Mouse (Mus musculus): ENCODE measurements around the gene Apon. TPM values are rescaled to one million over a fixed set of nuclear protein-coding genes. Genes with fewer than 3 reads are reported as not detected.
"Not testable (repeated sequence)": the region's sequence is repeated elsewhere in the genome, so short reads cannot be mapped to it uniquely, and the experiment has no call there.

Gene Apon
- under 1 TPM in 1 of 2 experiments, not detected in 1; 0.20 TPM for total RNA-seq (2021)

DNA sequence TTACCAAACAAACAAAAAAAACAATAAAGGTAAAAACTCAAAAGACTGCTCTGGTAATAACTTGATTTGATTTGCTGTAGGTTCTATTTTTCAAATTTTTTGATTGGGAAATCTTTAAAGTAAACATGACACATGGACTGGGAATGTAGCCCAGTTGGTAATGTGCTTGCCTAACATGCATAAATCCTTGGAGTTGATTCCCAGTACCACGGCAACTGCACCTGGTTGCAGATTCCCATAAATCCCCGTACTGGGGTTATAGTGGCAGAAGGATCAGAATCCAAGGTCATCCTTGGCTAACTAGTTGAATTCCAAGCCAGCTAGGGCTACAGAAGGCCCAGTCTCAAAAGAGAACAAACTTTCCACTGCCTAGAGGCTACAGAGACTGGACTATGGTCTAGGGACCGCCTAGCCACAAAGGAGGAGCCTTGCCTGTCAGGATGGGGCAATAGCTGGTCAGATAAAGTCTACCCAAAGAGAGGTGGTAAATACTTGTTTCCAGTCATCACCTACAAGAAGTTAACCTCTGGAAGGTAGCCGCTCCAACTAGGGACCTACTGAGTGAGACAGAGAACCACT is at the start of gene Apon:
TSS of gene Apon (plus strand) at position 420 of the 579 bp plus-strand sequence.
- DNase-seq, result no peak

DNA sequence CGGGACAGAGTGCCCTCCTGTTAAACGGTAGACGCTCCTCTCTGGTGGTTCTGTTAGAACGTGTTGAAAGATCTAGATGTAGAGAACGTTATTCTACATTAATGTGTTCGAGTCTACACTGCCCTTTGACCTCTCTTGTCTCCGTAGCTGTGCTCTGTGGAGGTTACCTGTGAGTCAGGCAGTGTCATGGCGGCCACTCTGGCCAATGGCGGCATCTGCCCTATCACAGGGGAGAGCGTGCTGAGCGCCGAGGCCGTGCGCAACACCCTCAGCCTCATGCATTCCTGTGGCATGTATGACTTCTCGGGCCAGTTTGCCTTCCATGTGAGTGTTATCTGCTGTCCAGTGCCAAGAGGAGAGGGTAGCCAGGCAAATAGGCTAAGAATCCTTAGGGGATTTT is 49.0 kb upstream of the Apon start:
- DNase-seq, result no peak
- intact Hi-C loops (cut with DNase I), result no loop called here

More for the DNA sequence above, at the start of gene Apon:
- intact Hi-C loops (cut with DNase I), result no loop called here

DNA sequence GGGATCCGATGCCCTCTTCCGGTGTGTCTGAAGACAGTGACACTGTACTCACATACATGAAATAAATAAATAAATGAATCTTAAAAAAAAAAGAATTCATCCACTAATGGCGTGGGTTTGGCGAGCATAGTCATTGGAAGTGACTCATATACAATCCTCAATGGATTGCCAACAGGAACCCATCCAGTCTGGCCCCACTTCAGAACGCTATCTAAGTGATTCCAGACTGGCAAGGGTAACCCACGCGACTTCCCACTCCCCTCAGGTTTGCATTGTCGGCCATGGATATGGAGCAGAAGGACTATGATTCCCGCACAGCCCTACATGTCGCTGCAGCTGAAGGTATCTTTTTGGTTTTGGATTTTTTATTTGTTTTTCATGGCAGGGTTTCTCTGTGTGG is 45.6 kb upstream of the Apon start:
- no peak for DNase-seq
- intact Hi-C loops (cut with DNase I), result no loop called here

DNA sequence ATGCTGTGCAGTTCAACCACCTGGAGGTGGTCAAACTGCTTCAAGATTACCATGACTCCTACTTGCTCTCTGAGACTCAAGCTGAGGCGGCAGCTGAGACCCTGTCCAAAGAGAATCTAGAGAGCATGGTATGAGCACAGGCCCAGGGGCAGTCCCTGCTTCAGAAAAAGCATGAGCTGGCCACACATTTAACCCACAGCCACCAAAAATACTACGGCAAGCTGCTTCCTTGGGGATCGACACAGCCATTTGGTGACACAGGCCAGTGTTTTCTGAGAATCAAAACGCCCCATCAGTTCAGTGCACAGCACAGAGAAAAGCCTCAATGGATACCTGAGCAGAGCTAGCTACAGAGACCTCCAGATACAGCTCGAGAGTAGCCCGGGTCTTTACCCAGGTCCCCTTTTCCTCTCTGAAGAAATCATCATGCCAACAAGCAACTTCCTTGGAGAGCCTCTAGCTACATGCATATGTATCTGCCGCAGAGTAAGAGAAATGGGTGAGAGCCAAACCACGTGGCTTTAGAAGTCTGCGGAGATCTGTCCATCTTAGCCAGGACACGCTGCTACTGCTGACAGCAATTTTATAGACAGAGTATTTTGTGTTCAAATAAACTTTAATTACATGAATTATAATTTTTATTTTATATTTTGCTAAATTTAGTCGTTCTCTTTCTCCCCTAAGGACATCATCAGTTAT is 44.4 kb upstream of the Apon start:
- no peak for DNase-seq
- intact Hi-C loops (cut with DNase I), result no loop called here

DNA sequence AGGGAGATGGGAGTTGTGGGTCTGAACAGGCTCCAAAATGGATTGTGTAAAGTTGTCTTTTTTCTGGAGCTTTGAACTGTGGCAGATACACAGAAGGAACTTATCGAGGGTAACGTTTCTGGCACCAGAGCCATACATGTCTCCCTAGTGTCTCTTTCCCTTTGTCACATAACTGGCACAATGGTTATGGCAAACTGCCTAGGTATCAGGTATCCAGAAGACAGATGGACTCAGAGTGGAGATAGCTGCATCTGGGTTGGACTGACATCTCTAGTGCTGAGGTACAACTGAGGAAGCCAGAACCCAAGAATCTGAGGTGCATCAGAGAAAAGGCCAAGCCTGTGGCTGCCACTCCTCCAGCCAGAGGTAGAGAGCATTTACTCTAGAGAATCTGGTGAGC is 43.8 kb upstream of the Apon start:
- no peak for DNase-seq
- intact Hi-C loops (cut with DNase I), result no loop called here

DNA sequence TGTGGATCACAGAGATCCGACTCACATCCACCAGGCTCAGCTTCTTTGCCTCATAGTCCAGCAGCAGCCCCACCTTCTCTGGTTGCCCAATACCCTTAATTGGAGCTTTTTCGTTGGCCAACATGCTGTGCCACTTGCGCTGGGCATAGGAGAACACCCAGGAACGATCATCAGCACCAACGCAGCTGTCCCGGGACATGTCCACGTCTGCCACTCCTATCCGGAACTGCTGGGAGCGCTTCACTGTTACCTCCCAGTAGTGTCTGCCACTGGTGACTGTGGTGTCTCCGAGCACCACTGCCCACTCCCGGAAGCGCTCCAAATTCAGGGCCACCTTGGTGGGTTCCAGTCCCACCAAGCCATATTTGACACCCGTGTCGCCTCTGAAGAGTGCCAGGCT is 42.9 kb upstream of the Apon start:
- peak; percentile 22 to 25 for DNase-seq
- intact Hi-C loops (cut with DNase I), result no loop called here

DNA sequence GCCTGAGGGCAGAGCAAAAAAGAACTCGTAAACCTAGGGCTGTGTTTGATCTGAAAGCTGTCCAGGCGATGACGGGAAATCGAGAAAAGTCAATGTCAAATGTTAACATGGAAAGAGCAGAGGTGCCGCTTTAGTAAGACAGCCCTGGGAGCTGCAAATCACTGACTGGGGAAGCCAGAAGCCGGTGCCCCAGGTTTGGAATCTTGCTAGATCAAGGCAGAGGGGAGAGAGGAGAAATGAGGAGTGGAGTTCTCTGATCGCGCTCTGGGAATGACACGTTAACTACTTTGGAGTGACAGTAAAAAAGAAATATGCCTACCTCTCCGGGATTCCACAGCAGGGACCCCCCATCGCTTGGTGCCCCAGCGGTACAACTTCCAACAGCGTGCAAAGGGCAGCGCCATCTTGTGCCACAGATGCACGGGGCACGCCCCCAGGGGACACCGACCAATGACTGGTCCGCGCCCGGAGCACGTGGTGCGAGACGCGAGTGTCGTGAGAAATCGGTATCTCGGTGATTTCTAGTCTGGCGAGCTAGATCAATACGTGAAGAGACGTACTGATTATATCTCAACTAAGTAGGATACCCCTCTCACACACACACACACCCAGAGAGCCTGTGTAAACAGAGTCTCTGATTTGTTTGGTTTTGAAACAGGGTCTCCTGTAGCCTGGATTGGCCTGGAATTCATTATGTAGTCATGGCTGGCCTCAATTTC is 42.3 kb upstream of the Apon start, which contains the start of gene Spryd4:
TSS of gene Spryd4 (minus strand) at position 418 of the 719 bp plus-strand sequence.
- DNase-seq, result peak; percentile 92 to 94
- intact Hi-C loops (cut with DNase I), result no loop called here

DNA sequence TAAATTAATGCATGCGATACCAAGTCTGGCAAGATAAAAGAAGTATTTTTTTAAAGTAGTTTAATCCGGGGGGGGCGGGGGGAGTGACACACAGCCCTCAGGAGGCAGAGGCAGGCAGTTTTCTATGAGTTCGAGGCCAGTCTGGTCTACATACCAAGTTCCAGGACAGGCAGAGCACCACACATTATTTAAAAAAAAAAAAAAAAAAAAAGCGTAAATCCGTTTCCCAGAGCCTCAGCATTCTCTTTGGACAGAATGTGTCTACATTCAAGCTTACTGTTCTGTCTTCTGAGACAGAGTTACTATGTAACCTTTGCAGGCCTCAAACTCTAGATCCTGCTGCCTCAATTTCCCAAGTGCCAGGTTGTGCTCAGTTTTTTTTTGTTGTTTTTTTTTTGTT is 41.7 kb upstream of the Apon start:
- intact Hi-C loops (cut with DNase I), result no loop called here
- no peak for DNase-seq

DNA sequence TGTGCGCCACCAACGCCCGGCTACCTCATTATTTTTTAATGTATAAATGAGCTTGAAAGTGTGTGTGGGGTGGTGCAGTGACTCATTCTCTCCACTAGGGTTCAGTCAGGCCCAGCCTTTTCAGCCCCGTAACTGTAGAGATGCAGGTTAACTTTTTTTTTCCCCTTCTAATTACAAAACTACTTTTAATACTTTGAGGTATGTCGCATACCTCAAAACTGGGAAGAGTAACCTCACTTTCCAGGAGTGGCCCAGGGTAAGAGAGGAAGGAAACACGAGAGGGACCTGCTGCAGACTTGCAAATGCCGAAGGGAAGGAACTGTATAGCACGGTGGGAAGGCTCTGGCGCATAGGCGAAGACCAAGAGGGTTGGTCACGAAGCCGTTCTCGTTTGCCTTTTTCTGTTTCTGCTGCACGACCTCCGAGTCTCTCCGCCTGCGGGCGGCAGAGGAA is 41.0 kb upstream of the Apon start:
- peak; percentile 70 to 77 for DNase-seq
- intact Hi-C loops (cut with DNase I), result loop anchor here (1.0 kb wide), 2 partner anchors 19 to 71 kb away; partner anchors contain the start of gene Timeless

DNA sequence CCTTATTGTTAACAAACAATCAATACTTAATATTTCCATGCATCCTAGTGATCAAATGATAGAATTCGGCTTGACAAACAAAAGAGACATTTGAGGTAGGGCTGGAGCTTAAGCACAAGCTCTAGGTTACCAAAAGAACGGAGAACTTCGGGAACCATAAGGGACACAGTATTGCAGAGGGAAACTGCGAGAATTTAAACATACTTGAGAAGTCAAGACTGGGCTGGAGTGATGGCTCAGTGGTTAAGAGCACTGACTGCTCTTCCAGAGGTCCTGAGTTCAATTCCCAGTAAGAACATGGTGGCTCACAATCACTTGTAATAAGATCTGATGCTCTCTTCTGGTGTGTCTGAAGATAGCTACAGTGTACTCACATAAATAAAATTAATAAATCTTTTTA is 39.8 kb upstream of the Apon start:
- intact Hi-C loops (cut with DNase I); DNase-seq: not testable (repeated sequence)

DNA sequence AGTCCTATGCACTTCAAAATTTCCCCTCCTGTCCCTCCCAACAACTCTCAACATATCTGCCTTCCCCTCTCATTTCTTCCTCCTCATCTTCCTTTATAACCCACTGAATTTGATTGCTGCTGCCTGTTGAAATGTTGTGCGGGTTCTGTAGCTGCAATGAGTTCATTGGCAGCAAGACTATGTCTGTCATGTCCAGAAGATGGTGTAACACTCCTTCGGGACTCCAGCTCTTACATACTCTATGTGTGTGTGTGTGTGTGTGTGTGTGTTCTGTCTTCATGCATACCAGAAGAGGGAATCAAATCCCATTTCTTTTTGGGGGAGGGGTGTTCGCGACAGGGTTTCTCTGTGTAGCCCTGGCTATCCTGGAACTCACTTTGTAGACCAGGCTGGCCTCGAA is 38.9 kb upstream of the Apon start:
- intact Hi-C loops (cut with DNase I), result no loop called here
- DNase-seq, result no peak

DNA sequence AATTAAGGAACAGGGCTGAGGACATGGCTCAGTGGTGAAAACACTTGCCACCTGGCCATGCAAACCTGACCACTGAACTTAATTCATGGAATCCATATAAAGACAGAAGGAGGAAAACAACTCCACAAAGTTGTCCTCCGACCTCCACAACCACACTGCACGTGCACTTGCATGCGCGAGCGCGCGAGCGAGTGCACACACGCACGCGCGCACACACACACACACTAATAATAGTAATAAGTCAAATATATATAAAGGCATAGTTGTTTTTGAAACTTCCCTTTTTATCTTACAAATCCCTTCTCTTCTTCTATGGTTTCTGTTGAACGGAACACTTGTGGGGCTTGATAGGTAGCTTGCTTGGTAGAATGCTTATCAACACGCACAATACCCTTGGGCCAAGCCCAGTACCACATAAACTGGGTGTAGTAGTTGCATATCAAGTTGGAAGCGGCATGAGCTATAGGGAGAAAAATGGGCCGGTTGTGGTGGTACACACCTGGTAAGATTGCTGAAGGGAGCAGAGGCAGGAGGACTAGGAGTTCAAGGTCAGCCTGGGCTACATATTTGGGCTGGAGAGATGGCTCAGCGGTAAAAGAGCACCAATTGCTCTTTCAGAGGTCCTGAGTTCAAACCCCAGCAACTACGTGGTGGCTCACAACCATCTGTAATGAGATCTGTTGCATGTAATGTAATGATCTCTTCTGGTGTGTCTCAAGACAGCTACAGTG is 35.3 kb upstream of the Apon start:
- DNase-seq, result no peak
- intact Hi-C loops (cut with DNase I), result no loop called here

DNA sequence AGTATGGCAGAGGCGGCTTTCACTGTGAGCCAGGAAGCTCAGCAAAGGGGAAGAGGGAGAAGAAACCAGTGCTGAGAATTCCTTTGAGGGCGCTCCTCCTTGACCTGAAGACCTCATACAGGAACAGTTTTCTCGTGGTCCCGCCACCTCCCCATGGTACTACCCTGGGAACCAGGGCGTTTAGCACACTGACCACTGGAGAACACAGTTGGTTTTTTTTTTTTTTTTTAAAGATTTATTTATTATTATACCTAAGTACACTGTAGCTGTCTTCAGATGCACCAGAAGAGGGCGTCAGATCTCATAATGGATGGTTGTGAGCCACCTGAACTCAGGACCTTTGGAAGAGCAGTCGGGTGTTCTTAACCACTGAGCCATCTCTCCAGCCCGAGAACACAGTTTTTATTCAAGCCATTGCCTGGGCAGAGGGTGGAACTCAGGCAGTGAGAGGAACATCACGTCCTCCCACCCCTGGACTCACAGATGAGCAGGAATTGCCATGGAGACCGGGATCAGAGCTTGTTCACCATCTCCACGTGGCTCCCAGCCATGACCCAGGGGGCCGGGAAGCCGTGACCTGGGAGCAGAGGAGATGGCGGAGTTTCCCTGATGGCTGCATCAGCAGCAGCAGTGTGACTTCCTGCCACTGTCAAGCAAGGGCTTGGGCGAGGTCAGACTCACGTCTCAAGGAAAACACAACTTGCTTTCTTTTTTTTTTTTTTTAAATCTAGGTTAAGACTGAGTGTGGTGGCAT is 32.2 kb upstream of the Apon start:
- intact Hi-C loops (cut with DNase I), result no loop called here
- DNase-seq, result no peak

DNA sequence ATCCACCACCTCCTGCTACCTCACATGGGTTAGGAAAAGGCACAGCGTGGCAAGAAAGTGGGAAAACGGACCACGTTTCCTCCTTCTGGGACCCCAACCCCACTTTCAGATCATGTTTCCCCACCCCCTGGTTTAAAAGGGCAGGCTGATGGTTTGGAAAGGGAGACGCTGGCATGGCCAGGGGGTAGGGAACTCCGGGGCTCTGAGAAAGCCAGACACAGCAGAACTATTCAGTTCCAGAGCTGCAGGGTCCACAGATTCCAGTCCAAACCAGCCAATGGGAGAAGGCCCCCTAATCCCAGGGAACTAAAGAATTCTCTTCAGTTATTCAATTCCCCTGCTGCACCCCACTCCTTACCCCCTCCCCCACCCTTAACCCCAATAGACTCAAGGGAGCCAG is 28.8 kb upstream of the Apon start:
- intact Hi-C loops (cut with DNase I), result no loop called here
- DNase-seq, result no peak

DNA sequence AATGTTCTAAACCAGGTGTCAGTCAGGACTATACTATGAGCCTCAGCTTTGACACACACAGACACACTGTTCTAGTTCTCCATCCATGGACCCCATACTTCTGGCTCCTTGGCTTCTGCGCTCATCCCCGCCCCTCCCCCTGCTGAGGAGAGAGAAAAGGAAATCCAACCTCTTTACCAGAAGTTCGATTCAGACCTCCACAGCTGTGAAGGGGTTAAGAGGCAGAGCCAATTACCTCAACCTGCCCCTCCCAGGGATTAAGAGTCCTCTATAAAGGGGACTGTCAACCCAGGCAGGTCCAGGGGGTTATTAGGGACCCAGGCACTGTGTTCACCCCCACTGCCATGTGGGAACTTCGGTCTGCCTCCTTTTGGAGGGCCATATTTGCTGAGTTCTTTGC is 28.4 kb upstream of the Apon start, which contains the start of gene Mip:
TSS of gene Mip (plus strand) at position 301 of the 400 bp plus-strand sequence.
- no peak for DNase-seq
- intact Hi-C loops (cut with DNase I), result no loop called here

DNA sequence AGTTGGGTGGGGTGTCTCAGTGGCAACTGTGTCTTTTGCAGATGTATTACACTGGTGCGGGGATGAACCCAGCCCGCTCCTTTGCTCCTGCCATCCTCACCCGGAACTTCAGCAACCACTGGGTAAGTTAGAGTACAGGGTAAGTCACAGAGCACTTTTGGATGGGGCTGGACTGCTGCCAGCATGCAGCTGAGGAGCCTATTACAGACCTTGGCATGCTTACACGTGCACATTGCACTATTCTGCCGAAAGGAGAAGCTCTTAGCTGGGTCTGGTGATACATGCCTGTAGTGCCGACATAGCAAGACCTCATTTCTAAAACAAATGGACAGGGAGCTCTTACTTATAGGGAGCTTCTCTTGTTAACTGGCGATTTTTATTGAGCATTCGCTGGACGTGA is 26.3 kb upstream of the Apon start:
- DNase-seq, result no peak
- intact Hi-C loops (cut with DNase I), result no loop called here

DNA sequence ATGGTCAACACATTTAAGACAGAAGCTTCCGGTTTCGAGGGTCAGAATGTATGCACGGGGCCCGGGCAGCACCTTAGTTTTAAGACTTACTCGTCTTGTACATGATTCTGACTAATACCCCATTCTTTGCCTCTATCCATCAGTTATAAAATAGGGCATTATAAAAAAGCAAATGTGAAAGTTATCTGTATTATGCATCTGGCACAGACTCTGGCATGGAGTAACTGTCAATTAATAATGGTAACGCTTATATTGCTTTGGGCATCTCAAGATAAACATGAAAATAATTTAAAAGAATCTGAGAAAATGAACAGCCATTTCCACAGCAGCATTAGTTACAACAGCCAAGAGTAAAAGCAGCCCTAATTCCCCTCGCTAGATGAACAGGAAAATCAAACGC is 25.9 kb upstream of the Apon start:
- intact Hi-C loops (cut with DNase I), result no loop called here
- DNase-seq, result no peak

DNA sequence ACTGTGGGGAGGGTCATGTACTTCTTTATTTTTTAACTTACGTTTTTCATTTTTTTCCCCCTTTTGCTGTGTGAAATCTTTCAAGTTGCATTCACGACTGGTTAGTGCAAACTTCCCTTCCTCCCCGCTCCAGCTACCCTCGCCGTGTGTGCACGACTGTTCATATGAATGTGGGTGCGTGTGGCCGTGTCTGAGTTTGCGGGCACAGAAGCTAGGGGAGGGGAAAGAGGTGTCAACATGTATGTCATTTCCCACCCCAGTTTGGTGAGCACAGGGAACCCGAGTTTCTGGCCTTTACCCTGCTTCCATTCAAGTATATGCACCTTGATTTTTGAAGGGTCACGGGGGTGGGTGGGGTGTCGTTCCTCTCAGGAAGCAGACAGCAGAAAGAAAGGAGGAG is 23.3 kb upstream of the Apon start:
- intact Hi-C loops (cut with DNase I), result no loop called here
- DNase-seq, result no peak

DNA sequence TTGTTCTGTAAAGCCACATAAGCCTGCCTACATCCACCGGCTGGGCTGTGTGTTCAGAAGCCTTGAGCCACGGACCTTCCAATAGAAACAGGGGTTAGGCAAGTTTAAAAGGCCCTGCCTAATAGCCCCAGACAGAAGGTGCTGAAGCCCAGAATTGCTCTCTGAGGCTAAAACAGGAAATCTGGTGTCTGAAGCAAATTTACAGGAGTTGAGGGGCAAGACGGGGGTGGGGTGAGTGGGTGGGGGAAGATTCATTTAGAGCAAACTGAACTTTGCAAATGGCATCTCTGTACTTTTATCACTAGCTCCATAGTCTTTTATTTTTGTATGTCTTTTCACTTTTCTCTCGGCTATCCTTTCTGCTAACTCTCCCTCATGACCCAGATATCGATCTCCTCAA is 22.8 kb upstream of the Apon start:
- no peak for DNase-seq
- intact Hi-C loops (cut with DNase I), result no loop called here

DNA sequence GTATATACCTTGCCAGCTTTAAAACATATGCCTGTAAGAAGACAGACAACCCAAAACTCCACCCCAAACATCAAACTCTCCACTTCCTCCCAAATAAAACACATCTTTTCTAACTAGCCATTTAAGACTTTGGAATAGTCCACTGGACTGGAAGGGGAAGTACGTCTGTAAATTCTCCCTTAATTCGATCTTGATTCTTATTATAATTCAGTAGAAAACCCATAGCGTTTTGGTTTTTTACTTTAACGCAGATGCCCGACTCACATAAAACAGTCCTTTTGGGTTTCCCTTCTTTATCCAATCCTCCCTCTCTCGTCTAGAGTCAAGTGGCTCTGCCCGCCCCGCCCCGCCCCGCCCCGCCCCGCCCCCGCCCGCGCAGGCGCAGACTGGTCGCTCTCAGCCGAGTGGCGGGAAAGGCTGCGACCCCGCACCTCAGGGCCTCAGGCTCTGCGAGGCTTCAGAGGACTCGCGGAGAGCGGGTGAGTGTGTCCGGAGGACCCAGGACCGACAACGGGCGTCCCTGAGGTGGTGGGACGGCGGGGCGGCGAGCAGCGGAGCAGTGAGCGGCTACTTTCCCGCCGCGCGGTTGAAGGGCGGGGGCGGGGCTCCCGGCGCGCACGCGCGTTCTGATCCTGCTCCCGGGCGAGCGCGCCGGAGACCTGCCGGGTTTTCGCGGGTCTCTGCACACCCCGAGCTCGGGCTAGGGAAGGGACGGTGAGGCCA is 22.0 kb upstream of the Apon start, which contains the start of gene Timeless:
TSS of gene Timeless (plus strand) at position 369 of the 723 bp plus-strand sequence.
- peak; percentile 92 to 95 for DNase-seq
- intact Hi-C loops (cut with DNase I), result loop anchor here (1.0 kb wide), 1 partner anchor 19 kb away; no protein-coding TSS in a partner anchor
